Mouse (Mus musculus) gastrocnemius, postnatal 10 days (tissue): ENCODE results near the gene Plxnc1. TPM values are rescaled to one million over a fixed set of nuclear protein-coding genes. Genes with fewer than 3 reads are reported as not detected.

Source experiments
- DNase-seq: peaks from one replicate; pipeline ENCODE4 v3.0.0; 2021; ENCODE audit warnings: mixed read lengths
- total RNA-seq, 2 experiments: library from RNA; stranded (reverse); gene quantifications; 2 replicates each; pipeline ENCODE4 v1.2.3; 2021

The Plxnc1 gene
- total RNA-seq, 2 experiments from 2014 or later: 2.9 to 3.9 TPM

GRCm38 (mm10) chr10:94818781-94819665 lies 125.6 kb downstream of the Plxnc1 start:
- no peak for DNase-seq

- no peak for DNase-seq
These were observed 126.5 kb downstream of the Plxnc1 start for GRCm38 (mm10) chr10:94818127-94818526.

- DNase-seq: no peak
These were observed 132.5 kb downstream of the Plxnc1 start for GRCm38 (mm10) chr10:94811907-94812851.

GRCm38 (mm10) chr10:94809946-94810472 lies 134.6 kb downstream of the Plxnc1 start:
- DNase-seq: no peak

- no peak for DNase-seq
These were observed 136.4 kb downstream of the Plxnc1 start for GRCm38 (mm10) chr10:94808275-94808674.

GRCm38 (mm10) chr10:94807323-94807722 lies 137.3 kb downstream of the Plxnc1 start:
- DNase-seq: no peak

- DNase-seq: no peak
These were observed 139.8 kb downstream of the Plxnc1 start for GRCm38 (mm10) chr10:94804909-94805220.

- no peak for DNase-seq
These were observed 140.4 kb downstream of the Plxnc1 start for GRCm38 (mm10) chr10:94804029-94804908.

GRCm38 (mm10) chr10:94800677-94801354 lies 143.8 kb downstream of the Plxnc1 start:
- no peak for DNase-seq

GRCm38 (mm10) chr10:94799485-94800239 lies 145.0 kb downstream of the Plxnc1 start:
- no peak for DNase-seq

GRCm38 (mm10) chr10:94798128-94798527 lies 146.5 kb downstream of the Plxnc1 start:
- DNase-seq: no peak

GRCm38 (mm10) chr10:94794666-94795244 lies 149.9 kb downstream of the Plxnc1 start:
- no peak for DNase-seq

- no peak for DNase-seq
These were observed 150.7 kb downstream of the Plxnc1 start for GRCm38 (mm10) chr10:94793914-94794313.

GRCm38 (mm10) chr10:94789205-94789604 lies 155.4 kb downstream of the Plxnc1 start:
- no peak for DNase-seq

- no peak for DNase-seq
These were observed 163.9 kb downstream of the Plxnc1 start for GRCm38 (mm10) chr10:94780618-94781262.

GRCm38 (mm10) chr10:94779319-94779718 lies 165.3 kb downstream of the Plxnc1 start:
- DNase-seq: no peak

- DNase-seq: no peak
These were observed 167.1 kb downstream of the Plxnc1 start for GRCm38 (mm10) chr10:94777576-94777975.

GRCm38 (mm10) chr10:94771496-94771895 lies 173.1 kb downstream of the Plxnc1 start:
- no peak for DNase-seq

- DNase-seq: peak; percentile 43
These were observed 197.6 kb downstream of the Plxnc1 start for GRCm38 (mm10) chr10:94747011-94747410.
